ENCODE assay signal across 15 mouse cellular contexts in the genomic region with DNA sequence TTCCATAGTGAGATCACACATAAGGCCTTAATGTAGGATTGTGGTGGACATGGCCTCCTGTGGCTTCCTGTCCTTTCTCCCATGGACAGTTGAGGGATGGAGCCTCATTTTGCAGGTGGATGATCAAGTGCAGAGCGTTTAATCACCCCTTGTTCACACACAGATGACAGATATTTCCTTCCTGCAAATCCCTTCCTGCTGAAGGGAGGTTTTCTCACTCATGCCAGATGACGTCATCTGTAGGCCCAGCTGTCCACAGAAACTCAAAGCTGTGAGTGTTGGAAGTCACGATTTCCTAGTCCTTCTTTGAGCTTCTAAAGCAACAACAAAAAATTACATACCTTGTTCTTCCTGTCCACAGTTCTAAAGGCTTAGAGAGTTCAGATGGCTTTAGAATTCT.
DNase-seq lines count a peak whose midpoint lies in the region; ATAC-seq and TF ChIP-seq lines count a peak whose summit lies in the region.
"Had no signal": no experiment of that assay in that cellular context is flagged by ENCODE, and none has a peak within 500 bp of the region (broad histone marks: within the 10 kb centered on the region; RNA-seq: fewer than 3 reads in every experiment).

No protein-coding gene starts in this region.

- no peak overlapping the region for H3K4me2 ChIP-seq in embryonic facial prominence, embryonic 14.5 days (ENCODE audit: low read depth, low read length)
- no peak overlapping the region for H3K4me2 ChIP-seq in limb, embryonic 14.5 days (replicated peaks; ENCODE audit: low read depth, low read length, severe bottlenecking)
- H3K4me2 ChIP-seq: hindbrain, embryonic 12.5 days; limb, embryonic 15.5 days; midbrain, embryonic 13.5 days had no signal

- TF ChIP-seq POLR2A in limb, embryonic 14.5 days (IDR thresholded peaks at IDR 0.05; ENCODE audit: borderline replicate concordance, extremely low read depth, insufficient read depth, insufficient read length), result no peak

- WGBS in embryonic facial prominence, embryonic 14.5 days, result 49% methylated on average over 3 of the region's 3 CpGs
- WGBS in embryonic facial prominence, embryonic 10.5 days, result 72% methylated on average over 3 of the region's 3 CpGs
- WGBS in limb, embryonic 14.5 days, result 59% methylated on average over 3 of the region's 3 CpGs
- 72% methylated on average over 3 of the region's 3 CpGs for WGBS in limb, embryonic 10.5 days

- DNase-seq in embryonic facial prominence, embryonic 14.5 days (ENCODE audit: low spot score), result peak; percentile 30
- no peak for DNase-seq in embryonic facial prominence, embryonic 10.5 days (ENCODE audit: low spot score)
- DNase-seq in limb, embryonic 14.5 days (ENCODE audit: low spot score), result peak; percentile 14
- no peak for DNase-seq in limb, embryonic 10.5 days (ENCODE audit: low spot score)
- peak; percentile 55 to 69 for DNase-seq in frontal cortex, postnatal 36 days (ENCODE audit: low spot score in 2 of 2)
- DNase-seq in right cerebral cortex, postnatal 25 days, result peak; percentile 66
- DNase-seq in gastrocnemius, adult 2 months, result no peak
- DNase-seq in urinary bladder, adult 2 months (ENCODE audit: low spot score), result no peak
- DNase-seq: adrenal gland, postnatal 14 days; lung, postnatal 10 days; spleen, adult 18-20 months; thymus, adult 18-20 months had no signal

- no peaks in the 10 kb centered on the region for H3K4me1 ChIP-seq in embryonic facial prominence, embryonic 14.5 days (ENCODE audit: control insufficient read depth, insufficient read depth, low read length)
- no peaks in the 10 kb centered on the region for H3K4me1 ChIP-seq in embryonic facial prominence, embryonic 10.5 days
- no peaks in the 10 kb centered on the region for H3K4me1 ChIP-seq in limb, embryonic 14.5 days (ENCODE audit: control insufficient read depth, insufficient read depth, low read length)
- H3K4me1 ChIP-seq in limb, embryonic 10.5 days, result no peaks in the 10 kb centered on the region
- H3K4me1 ChIP-seq: limb, embryonic 15.5 days had no signal

- no peak overlapping the region for H3K27ac ChIP-seq in embryonic facial prominence, embryonic 14.5 days (replicated peaks; ENCODE audit: low read depth, low read length)
- no peak overlapping the region for H3K27ac ChIP-seq in embryonic facial prominence, embryonic 10.5 days (replicated peaks)
- H3K27ac ChIP-seq in limb, embryonic 14.5 days (replicated peaks; ENCODE audit: low read depth, low read length), result no peak overlapping the region
- H3K27ac ChIP-seq in limb, embryonic 10.5 days, result no peak overlapping the region
- no peak overlapping the region for H3K27ac ChIP-seq in gastrocnemius, adult 2 months
- H3K27ac ChIP-seq: hindbrain, embryonic 12.5 days; limb, embryonic 15.5 days; midbrain, embryonic 13.5 days had no signal

- no peaks in the 10 kb centered on the region for H3K36me3 ChIP-seq in embryonic facial prominence, embryonic 14.5 days (ENCODE audit: control insufficient read depth, insufficient read depth, low read length)
- H3K36me3 ChIP-seq in embryonic facial prominence, embryonic 10.5 days (replicated peaks), result no peaks in the 10 kb centered on the region
- no peaks in the 10 kb centered on the region for H3K36me3 ChIP-seq in limb, embryonic 14.5 days (ENCODE audit: control insufficient read depth, insufficient read depth, low read length)
- no peaks in the 10 kb centered on the region for H3K36me3 ChIP-seq in limb, embryonic 10.5 days
- H3K36me3 ChIP-seq: hindbrain, embryonic 12.5 days; limb, embryonic 15.5 days; midbrain, embryonic 13.5 days had no signal

- TF ChIP-seq CTCF in gastrocnemius, adult 2 months (IDR thresholded peaks at IDR 0.05), result no peak

- no peak for ATAC-seq in embryonic facial prominence, embryonic 14.5 days (ENCODE audit: low read depth)
- ATAC-seq in limb, embryonic 14.5 days (ENCODE audit: low FRiP score, low read depth), result no peak
- ATAC-seq: midbrain, embryonic 13.5 days had no signal

- intact Hi-C loops in gastrocnemius, adult 2 months (cut with DNase I), result no loop called here

- no peaks in the 10 kb centered on the region for H3K27me3 ChIP-seq in embryonic facial prominence, embryonic 14.5 days (replicated peaks; ENCODE audit: control insufficient read depth, insufficient read depth, low read length)
- no peaks in the 10 kb centered on the region for H3K27me3 ChIP-seq in embryonic facial prominence, embryonic 10.5 days (replicated peaks; ENCODE audit: low read depth, poor library complexity, severe bottlenecking)
- no peaks in the 10 kb centered on the region for H3K27me3 ChIP-seq in limb, embryonic 14.5 days (ENCODE audit: control insufficient read depth, insufficient read depth, low read length)
- H3K27me3 ChIP-seq in limb, embryonic 10.5 days (ENCODE audit: low read depth, poor library complexity, severe bottlenecking), result no peaks in the 10 kb centered on the region
- H3K27me3 ChIP-seq: hindbrain, embryonic 12.5 days; limb, embryonic 15.5 days; midbrain, embryonic 13.5 days had no signal

- no peak overlapping the region for H3K9ac ChIP-seq in embryonic facial prominence, embryonic 14.5 days (ENCODE audit: low read depth, low read length)
- H3K9ac ChIP-seq in limb, embryonic 14.5 days (ENCODE audit: low read depth, low read length, severe bottlenecking), result no peak overlapping the region
- H3K9ac ChIP-seq: hindbrain, embryonic 12.5 days; limb, embryonic 15.5 days; midbrain, embryonic 13.5 days had no signal

- H3K4me3 ChIP-seq in embryonic facial prominence, embryonic 14.5 days (ENCODE audit: low read depth, low read length), result no peak overlapping the region
- H3K4me3 ChIP-seq in embryonic facial prominence, embryonic 10.5 days, result no peak overlapping the region
- no peak overlapping the region for H3K4me3 ChIP-seq in limb, embryonic 14.5 days (replicated peaks; ENCODE audit: low read length)
- H3K4me3 ChIP-seq in limb, embryonic 10.5 days, result no peak overlapping the region
- H3K4me3 ChIP-seq in gastrocnemius, adult 2 months, result no peak overlapping the region
- H3K4me3 ChIP-seq: hindbrain, embryonic 12.5 days; limb, embryonic 15.5 days; midbrain, embryonic 13.5 days had no signal

- H3K9me3 ChIP-seq in embryonic facial prominence, embryonic 14.5 days (ENCODE audit: control insufficient read depth, low read length), result no peaks in the 10 kb centered on the region
- H3K9me3 ChIP-seq in embryonic facial prominence, embryonic 10.5 days, result no peaks in the 10 kb centered on the region
- H3K9me3 ChIP-seq in limb, embryonic 14.5 days (ENCODE audit: control insufficient read depth, low read length), result no peaks in the 10 kb centered on the region
- H3K9me3 ChIP-seq in limb, embryonic 10.5 days (replicated peaks), result no peaks in the 10 kb centered on the region
- H3K9me3 ChIP-seq: hindbrain, embryonic 12.5 days; limb, embryonic 15.5 days; midbrain, embryonic 13.5 days had no signal

Comparison
In these comparisons a context has a peak if more than half of its experiments do, and no peak if none do; other contexts are left out.
1. DNase-seq: peak in embryonic facial prominence, embryonic 14.5 days (single experiment), limb, embryonic 14.5 days (single experiment), frontal cortex, postnatal 36 days (2 of 2) and right cerebral cortex, postnatal 25 days (single experiment); none in embryonic facial prominence, embryonic 10.5 days (single experiment), limb, embryonic 10.5 days (single experiment), gastrocnemius, adult 2 months (single experiment) and urinary bladder, adult 2 months (single experiment).